Mouse (Mus musculus) heart, postnatal 36 days (tissue): Measurements from ENCODE around the gene Gda. TPM values are rescaled to one million over a fixed set of nuclear protein-coding genes. Genes with fewer than 3 reads are reported as not detected.
A peak's percentile ranks its signal among the peaks of the same experiment; 100 is the strongest.

Source experiments
- DNase-seq, 2 experiments: peaks; one replicate each; pipeline ENCODE4 v3.0.0; 2021 to 2022
- intact Hi-C: fragments of 180-260 bp; cut with DNase I; formaldehyde crosslinking; loops from one replicate; pipeline ENCODE4 v1.15.1; 2025
- total RNA-seq, 2 experiments: library from RNA; stranded (reverse); gene quantifications; 2 replicates each; pipeline ENCODE4 v1.2.3; 2021

The Gda gene
- total RNA-seq, 2 experiments from 2014 or later: 14.8 to 18.6 TPM

- DNase-seq: no peak
- intact Hi-C loops: no loop called here
These were observed 11.9 kb downstream of the Gda start for GRCm38 (mm10) chr19:21461221-21461960.

GRCm38 (mm10) chr19:21457461-21457860, 15.8 kb downstream of the Gda start:
- intact Hi-C loops: loop anchor here (5.0 kb wide), 1 partner anchor 75 kb away; no protein-coding TSS in a partner anchor
- DNase-seq: peak in 1 of 2 experiments; percentile 12

DNA sequence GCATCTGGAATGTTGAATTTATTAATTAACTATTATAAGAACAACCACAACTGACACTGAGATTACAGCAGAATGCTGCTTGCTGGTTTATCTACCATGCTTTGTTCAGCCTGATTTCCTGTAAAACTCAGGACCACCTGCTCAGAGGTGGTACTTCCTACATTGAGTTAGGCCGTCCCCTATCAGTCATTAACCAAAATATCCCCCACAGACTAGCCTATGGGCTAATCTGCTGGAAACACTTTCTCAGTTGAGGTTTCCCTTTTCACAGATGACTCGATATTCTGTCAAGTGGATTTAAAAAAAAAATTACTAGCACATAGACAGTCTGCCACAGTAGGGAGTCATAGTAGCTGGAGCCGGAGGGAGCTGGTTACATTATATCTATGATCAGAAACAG, 31.5 kb downstream of the Gda start:
- intact Hi-C loops: no loop called here
- DNase-seq: no peak

DNA sequence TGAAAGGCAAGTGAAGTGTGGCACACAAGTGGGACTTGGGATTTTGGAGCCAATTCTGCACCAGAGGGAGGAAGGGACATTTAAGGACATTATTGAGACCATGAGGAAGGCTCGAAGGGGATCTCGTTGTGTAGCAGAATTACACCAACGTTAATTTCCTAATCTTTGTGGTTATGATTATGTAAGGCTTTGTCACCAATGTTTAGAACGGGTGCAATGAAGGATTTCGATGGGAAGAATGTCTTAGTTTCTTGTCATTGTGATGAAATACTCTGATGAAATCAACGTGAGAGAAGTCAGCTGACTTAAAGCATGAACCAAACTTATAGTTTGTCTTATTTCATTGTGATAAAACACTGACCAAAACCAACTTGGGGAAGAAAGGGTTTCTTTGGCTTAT, 32.4 kb downstream of the Gda start:
- no peak for DNase-seq
- intact Hi-C loops: no loop called here

DNA sequence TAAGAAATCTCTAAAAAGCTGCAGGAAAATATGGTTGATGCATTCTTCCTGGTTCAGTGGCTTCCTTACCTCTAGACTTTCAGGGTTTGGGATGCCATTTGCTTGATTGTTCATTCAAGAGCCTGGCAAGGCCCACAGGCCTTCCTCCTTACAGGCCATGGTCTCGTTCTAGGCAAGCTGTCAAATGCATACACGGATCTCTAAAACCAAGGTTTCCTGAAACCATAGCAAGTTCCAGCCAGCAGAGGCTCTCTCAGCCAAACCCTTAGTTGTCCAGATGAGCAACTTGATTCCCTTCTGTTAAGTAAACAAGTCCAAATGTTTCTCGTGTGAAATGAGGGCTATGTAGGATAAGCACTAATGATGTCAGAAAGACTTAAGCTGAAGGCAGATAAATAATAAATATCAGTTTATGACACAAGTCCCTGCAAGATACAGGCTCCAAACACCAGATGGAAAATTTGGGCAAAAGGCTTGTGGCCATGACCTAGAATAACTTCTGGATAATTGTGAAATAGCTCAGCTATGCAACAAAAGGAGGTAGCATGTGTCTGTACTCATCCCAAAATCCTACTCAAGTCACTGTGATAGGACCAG, 34.0 kb downstream of the Gda start:
- intact Hi-C loops: no loop called here
- DNase-seq: peak; percentile 6 to 14

DNA sequence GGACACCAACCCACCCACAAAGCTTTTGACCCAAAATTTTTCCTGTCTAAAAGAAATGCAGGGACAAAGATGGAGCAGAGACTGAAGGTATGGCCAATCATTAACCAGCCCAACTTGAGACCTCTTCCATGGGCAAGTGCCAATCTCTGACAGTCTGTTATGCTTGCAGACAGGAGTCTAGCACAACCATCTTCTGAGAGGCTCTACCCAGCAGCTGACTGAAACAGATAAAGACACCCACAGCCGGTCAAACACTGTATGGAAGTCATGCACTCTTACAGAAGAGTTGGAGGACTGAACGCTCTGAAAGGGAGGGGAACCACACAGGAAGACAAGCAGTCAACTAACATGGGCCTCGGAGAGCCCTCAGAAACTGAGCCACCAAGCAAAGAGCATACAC, 36.7 kb downstream of the Gda start:
- intact Hi-C loops: no loop called here
- DNase-seq: no peak

GRCm38 (mm10) chr19:21433348-21433747, 39.9 kb downstream of the Gda start:
- intact Hi-C loops: no loop called here
- DNase-seq: no peak

- intact Hi-C loops: no loop called here
- no peak for DNase-seq
These were observed 40.4 kb downstream of the Gda start for GRCm38 (mm10) chr19:21432879-21433278.

GRCm38 (mm10) chr19:21432286-21432685, 41.0 kb downstream of the Gda start:
- intact Hi-C loops: no loop called here
- no peak for DNase-seq

- DNase-seq: no peak
- intact Hi-C loops: no loop called here
These were observed 47.9 kb downstream of the Gda start for GRCm38 (mm10) chr19:21425391-21425790.

GRCm38 (mm10) chr19:21423731-21424130, 49.5 kb downstream of the Gda start:
- intact Hi-C loops: no loop called here
- DNase-seq: no peak

DNA sequence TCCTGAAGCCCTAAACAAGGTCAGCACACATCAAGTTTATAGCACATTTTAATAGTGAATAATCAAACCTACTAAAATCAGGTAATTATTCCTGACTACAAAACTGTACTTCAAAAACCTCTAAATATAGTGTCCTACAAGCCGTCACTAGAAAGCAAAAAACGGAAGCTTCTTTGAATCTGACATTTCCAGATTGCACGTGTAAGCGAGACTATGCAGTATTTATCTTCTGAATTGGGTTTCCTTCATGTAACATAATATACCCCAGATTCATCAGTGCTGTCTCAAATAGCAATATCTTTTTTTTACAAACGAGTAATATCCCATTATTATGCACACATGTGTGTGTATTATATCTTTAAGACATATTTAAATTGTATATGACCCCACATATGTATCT, 54.8 kb downstream of the Gda start:
- intact Hi-C loops: no loop called here
- no peak for DNase-seq

DNA sequence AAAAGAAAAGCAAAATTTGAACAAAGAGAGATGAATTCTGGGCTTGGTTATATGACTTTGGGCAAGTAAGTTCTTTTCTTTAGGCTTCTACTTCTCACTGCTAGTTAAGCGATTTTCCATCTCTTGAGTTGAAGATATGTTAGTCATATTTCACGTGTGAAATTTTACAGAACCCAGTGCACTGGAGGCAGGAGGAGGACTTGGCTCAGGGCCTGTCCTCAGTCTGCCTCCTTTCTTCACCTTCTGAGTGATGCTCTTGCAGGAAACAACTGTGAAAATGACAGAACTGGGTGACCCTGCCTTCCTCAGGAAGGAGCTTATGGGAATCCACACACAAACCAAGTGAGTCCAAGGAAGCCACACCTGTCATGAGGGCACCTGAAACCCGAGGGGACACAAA, 57.9 kb downstream of the Gda start:
- intact Hi-C loops: no loop called here
- DNase-seq: no peak

DNA sequence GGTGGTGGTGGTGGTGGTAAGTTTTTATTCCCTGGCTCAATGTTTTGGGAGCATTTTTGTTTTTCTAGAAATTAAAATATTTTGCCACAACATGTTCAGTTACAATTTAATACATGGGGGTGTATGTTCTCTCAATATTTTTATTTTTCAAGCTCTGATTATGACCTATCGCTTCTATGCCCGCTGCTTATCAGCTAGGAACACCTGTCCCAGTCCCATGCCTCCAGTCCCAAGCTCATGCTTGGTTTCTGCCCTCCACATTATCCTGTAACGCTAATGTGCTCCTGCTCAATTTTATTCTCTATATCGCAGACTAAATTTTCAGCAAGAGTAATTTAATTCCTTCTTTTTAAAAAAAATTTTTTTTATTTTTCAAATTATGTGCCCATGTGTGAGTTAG, 64.1 kb downstream of the Gda start:
- DNase-seq: no peak
- intact Hi-C loops: no loop called here

DNA sequence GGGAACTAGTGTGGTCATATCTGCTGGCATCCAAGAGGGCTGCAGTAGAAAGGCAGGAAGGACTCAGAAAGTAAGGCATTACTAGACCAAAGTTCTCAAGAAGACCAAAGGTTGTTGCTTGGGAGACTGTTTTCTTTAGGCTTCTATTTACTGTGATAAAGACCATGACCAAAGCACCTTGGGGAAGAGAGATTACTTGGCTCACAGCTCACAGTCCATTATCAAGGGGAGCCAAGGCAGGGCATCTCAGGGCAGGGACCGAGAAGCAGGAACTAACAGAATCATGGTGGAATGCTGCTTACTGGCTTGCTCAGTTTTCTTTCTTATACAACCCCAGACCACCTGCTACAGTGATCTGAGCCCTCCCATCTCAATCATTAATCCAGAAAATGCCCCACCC, 65.9 kb downstream of the Gda start:
- intact Hi-C loops: no loop called here
- DNase-seq: no peak

DNA sequence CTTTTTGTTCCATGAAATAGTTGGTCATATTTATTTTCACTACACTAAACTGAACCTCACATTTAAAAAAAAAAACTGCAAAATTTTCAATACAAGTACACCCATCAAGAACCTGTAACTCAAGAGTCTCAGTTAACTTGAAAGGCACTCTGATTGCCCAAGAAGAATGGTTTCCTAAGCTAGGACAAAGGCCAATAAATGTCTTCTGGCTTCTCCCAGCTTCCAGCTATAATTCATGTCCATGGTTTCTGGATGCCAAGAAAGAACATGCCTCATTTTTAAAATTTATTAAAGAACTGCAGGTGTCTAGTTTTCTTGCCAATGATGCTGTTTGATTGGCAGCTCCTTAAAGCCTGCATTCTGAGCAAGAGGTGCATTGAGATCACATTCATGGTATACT, 75.3 kb downstream of the Gda start:
- intact Hi-C loops: no loop called here
- no peak for DNase-seq

- no peak for DNase-seq
- intact Hi-C loops: no loop called here
These were observed 76.9 kb downstream of the Gda start for GRCm38 (mm10) chr19:21396364-21396763.

- intact Hi-C loops: no loop called here
- DNase-seq: no peak
These were observed 82.3 kb downstream of the Gda start for GRCm38 (mm10) chr19:21390904-21391303.

DNA sequence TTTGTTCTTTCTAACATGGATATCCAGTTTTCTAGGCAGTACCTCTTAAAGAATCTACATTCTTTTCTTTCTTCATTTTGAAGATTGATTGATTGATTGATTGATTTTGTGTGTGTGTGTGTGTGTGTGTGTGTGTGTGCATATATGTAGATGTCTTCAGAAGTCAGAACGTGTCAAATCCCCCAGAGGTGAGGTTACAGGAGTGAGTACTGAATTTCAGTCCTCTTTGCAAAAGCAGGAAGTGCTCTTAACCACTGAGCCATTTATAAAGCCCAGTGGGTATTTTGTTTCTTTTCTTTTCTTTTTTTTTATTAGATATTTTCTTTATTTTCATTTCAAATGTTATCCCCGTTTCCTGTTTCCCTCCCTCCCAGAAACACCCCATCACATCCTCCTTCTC, 86.4 kb downstream of the Gda start:
- DNase-seq: no peak
- intact Hi-C loops: no loop called here

GRCm38 (mm10) chr19:21384231-21384630, 89.0 kb downstream of the Gda start:
- intact Hi-C loops: loop anchor here (5.0 kb wide), 1 partner anchor 73 kb away; no protein-coding TSS in a partner anchor

GRCm38 (mm10) chr19:21383491-21384226, 89.6 kb downstream of the Gda start:
- intact Hi-C loops: loop anchor here (5.0 kb wide), 1 partner anchor 74 kb away; no protein-coding TSS in a partner anchor
- no peak for DNase-seq

More at GRCm38 (mm10) chr19:21384231-21384630, 89.0 kb downstream of the Gda start:
- DNase-seq: peak in 1 of 2 experiments; percentile 22
